Mouse (Mus musculus) right cerebral cortex, postnatal 36 days (tissue): ENCODE data around the gene Etnk2.

ENCODE experiments used
- DNase-seq, 2 experiments: peaks; one replicate each; pipeline ENCODE4 v3.0.0; 2022; ENCODE audit warnings: low spot score in 2 of 2, mixed read lengths in 1 of 2

Gene Etnk2

DNA sequence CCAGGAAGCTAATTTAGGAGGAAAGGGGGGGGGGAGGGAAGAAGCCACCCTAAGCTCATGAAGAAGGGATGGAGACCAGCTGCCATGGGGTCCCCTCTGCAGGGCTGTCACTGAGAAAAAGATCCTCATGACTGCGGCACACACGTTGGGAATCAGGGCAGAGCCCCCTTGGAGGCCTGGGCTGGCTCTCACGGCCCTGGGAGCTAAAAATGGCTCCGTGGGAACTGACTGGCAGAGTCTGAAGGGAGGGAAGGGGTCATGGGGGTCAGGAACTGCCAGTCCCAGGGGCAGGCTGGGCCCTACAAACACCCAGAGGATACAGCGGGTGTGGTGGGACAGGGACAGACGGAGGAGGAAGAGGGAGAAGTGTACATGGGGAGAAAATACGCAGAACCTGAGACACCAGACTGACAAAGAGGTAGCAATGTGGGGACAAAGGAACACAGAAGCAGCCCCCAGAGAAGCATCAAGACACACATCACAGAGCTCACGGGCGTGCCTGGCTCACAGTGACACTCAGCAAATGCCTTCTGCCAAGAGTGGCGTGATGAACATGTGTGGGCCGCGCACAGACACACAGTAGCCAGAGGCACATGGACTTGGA is 19.3 kb downstream of the Etnk2 start:
- DNase-seq, result no peak

- no peak for DNase-seq
These were observed 19.9 kb downstream of the Etnk2 start for GRCm38 (mm10) chr1:133383157-133383783.

- DNase-seq, result peak in 1 of 2 experiments; percentile 32
These were observed 22.1 kb downstream of the Etnk2 start for GRCm38 (mm10) chr1:133385506-133385905.

DNA sequence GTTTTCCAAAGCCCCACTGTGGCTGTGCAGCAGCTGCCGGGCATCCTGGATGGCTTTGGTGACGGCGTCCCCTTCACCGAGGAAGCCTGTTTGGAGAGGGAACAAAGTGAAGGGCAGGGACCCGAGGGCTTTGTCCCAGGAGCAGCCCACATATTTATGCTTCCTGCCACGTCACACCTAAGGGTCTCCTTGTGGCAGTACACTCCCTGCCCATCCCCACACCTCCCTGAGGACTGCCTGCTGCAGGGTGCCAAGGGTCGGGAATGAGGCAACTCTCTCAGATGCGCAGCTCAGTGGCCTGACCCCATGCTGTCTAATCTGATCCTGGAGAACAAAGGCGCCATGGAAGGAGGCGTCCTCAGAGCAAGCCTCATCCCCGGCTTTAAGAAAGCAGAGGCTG is 22.8 kb downstream of the Etnk2 start:
- no peak for DNase-seq

- DNase-seq, result no peak
These were observed 24.3 kb downstream of the Etnk2 start for GRCm38 (mm10) chr1:133387539-133388268.

- DNase-seq, result no peak
These were observed 31.3 kb downstream of the Etnk2 start for GRCm38 (mm10) chr1:133394702-133395101.

- no peak for DNase-seq
These were observed 33.3 kb downstream of the Etnk2 start for GRCm38 (mm10) chr1:133396693-133397092.

DNA sequence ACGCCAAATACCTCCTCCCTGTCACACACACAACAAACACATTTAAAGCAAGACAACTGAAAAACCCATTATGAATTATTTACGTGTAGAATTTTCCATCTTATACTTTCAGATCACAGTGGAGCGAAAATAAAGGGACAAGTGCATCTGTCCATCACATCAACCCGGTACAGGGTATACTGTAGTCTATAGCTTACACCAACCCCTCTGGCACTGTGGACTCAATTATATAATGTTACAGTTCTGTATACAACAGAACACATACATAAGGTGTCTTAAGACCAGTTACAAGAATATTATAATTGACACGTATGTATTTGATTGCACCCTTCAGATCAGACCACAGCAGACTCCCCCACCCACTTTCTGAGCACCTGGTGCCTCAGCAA is 33.7 kb downstream of the Etnk2 start:
- no peak for DNase-seq

DNA sequence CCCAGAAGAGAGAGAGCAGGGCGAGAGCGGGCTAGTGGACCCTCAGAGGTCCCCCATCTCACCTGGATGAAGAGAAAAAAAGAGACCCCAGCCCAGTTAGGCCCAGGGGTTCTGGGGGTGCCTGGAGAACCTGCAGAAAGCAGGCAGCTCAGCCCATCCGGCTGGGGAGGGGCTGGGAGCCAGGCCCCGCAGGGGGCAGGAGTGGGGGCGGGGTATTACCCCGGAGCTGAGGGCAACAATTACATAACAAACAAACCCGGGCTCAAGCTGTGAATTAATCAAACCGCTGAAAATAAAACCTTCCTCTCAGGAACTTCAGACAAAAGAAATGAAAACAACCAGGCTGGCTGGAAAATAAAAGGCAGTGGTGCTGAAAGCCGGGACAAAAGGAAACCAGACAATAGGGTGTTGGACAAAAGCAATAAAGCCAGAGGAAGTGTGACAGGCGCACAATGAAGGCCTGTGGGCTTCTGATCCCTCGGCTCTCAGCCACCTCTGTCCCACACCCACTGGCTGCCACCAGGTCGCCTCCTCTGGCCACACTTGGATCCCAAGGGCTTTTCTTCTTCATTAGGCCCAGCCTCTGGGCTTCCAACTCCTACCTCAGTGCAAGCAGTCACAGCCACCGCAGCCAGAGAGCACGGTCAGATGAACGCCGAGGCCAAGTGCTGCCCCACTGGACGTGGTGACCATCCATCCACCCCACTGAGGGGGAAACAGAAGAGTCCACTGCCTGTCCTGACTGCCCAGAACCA is 34.3 kb downstream of the Etnk2 start:
- no peak for DNase-seq

- no peak for DNase-seq
These were observed 36.8 kb downstream of the Etnk2 start for GRCm38 (mm10) chr1:133400014-133400725.

- no peak for DNase-seq
These were observed 40.6 kb downstream of the Etnk2 start for GRCm38 (mm10) chr1:133404005-133404404.

- no peak for DNase-seq
These were observed 43.2 kb downstream of the Etnk2 start for GRCm38 (mm10) chr1:133406614-133407013.

DNA sequence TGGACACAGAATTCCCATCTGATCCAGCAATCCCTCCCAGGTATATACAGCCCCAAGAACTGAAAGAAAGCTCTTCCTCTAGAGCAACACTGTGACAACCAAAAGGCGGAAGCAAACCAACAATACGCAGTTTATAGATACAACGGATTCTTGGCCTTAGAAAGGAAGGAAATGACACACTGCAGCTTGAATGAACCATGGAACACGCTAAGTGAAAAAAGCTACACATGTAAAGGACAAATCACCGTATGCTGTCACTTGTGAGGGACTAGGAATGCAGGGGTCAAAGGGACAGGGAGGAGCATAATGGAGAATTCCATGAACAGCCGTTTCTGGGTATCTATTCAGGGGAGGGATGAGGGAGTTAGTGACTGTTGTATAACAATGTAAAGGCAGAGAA is 44.1 kb downstream of the Etnk2 start:
- no peak for DNase-seq

DNA sequence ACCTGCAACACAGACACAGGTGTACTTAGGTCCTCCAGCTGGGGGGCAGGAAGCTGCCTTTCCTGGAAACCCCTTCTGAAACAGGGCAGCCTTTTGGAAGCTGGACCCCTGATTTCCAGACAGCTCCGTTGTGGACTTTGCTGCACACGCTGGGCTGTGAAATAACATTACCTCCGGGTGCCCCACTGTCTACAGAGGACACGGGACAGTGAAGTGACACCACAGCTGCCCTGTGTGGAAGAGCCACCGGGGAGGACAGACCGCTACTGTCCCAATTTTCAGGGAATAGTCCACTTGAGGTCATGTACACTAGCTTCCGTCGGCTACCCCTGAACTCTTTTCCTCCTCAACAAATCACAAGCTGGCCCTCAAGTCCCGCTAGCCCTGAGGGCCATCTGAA is 44.9 kb downstream of the Etnk2 start:
- DNase-seq, result no peak

DNA sequence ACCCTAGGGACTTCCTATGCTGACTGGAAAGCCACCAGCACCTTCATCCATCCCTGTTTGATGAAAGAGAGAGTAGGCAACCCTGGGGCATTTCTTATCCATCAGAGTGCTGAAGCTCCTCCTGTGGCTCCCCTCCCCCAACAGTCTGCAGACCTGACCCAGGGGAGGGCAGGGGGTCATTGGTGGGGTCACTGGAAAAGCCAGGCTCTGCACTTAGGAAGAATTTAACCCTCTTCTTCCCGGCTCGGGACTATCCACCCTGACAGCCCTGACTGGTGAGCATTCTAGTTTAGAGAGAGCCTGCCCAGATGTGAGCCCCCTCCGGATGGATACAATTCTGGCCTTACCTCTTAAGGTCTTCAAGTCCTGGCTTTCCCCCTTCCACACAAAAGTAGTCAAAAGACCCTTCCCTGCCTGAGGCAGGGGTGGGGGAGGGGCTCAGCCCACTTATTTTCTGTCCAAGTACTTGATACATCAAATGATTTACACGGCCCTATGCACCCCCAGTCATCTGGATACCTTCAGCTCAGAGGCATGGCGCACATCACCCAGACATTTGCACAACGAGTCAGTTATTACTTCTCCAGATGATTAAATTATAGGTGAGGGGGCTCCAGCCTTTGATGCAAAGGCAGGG is 45.6 kb downstream of the Etnk2 start:
- DNase-seq, result no peak

DNA sequence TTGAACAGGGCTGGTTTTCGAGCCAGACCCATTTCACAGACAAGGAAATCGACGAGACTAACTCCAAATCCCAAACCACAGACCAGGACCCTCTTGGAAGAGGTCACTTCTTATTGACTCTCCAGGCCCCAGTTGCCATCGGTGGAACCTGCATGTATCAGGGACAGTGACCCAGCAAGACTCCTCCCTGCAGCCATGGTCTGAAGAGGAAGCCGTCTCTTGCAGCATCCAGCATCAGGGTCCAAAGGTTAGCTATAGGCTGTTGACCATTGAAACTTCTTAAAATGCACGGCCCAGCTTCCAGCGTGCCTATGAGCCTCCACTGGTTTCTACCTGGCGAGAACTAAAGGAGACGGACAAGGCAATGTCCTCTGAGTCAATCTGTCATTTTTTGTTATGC is 46.4 kb downstream of the Etnk2 start:
- no peak for DNase-seq

- no peak for DNase-seq
These were observed 48.3 kb downstream of the Etnk2 start for GRCm38 (mm10) chr1:133411506-133412147.

DNA sequence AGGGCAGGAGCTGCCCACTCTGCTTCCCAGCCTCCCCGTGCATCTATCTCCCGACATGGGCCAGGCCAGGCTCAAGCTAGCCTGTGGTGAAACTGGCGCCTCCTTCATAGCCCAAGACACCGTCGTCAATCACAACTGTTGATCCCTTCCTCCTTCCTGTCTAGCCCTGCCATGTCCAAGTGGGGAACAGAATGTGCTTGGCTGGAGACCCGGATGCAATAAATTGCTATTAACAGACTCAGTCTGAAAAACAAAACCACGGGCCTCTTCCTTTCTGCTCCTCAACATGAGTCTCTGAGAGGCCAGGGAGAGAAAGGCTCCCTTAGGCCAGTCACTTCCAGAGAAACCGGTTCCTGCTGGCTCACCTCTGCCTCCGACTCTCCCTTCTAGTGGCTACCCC is 49.6 kb downstream of the Etnk2 start:
- DNase-seq, result no peak

DNA sequence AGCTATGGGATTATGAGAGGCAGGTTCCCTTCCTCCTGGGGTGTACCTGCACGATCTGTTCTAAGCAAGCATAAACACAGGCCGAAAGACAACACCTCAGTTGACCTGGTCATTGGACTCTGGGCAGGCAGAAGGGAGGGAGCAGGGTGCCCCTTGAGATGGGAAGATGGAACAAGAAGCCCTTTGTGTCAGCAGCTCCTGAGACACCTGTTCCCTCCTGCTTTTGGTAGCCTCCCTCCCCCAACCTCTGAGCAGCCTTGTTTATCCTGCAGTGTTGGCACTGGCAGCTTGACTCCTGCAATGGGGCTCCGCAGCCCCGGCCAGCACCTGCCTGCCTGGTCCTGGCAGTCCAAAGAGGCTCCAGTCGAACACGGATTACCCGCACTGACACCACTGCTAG is 51.7 kb downstream of the Etnk2 start:
- DNase-seq, result no peak

DNA sequence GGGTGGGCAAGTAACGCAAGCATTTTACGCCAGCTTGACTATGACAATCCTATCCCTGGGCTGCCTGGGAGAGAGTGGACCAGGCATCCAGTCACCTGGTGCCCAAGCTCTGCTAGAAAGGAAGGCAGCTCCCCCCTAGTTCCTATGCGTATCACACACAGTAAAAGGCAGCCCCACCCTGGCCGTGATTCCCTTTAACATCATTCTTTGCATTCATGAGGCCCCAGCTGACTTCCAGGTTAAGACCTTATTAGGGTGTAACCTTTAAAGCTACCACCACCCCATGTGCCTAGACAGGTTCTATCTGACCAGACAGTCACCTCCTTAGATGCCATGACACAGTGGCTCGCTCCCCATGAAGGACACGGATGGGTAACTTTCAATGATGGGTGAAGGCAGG is 52.1 kb downstream of the Etnk2 start:
- DNase-seq, result no peak

DNA sequence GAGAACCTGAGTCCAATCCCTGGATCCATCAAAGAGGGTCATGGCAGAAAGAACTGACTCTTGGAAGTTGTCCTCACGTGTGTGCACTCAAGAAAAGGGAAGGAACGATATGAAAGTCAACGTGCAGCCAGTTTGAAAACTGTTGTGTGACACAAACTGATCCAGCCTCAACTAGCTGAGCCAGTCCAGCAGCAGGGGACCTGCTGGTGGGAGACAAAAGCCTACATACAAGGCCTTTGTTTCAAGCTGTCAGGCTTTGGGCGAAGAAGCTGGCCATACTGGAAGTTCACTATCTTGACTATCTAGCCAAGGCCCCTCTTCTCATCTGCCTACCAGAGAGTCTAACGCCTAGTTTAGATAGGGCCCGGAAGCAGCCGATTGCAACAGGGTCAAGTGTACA is 53.1 kb downstream of the Etnk2 start:
- no peak for DNase-seq
